Mouse (Mus musculus) T-helper 2 cell (primary cell): ENCODE results near the gene Mrpl12.

ENCODE experiments used
- in situ Hi-C: fragments of 300-600 bp; cut with MboI, MseI; formaldehyde crosslinking; loops from one replicate; pipeline ENCODE4 v1.15.1; 2025; ENCODE audit warnings: high pct_unique_total_duplicates

The Mrpl12 gene

GRCm38 (mm10) chr11:120472052-120472451, 12.4 kb upstream of the Mrpl12 start:
- in situ Hi-C loops: no loop called here

- in situ Hi-C loops: no loop called here
Measured at GRCm38 (mm10) chr11:120483448-120483934, 922 bp upstream of the Mrpl12 start.

GRCm38 (mm10) chr11:120485251-120485650, 838 bp downstream of the Mrpl12 start:
- in situ Hi-C loops: no loop called here

- in situ Hi-C loops: no loop called here
Measured at GRCm38 (mm10) chr11:120488516-120488915, 4.1 kb downstream of the Mrpl12 start.

GRCm38 (mm10) chr11:120489054-120489761, 4.8 kb downstream of the Mrpl12 start:
- in situ Hi-C loops: no loop called here

- in situ Hi-C loops: no loop called here
Measured at GRCm38 (mm10) chr11:120490291-120491046, 6.1 kb downstream of the Mrpl12 start.

GRCm38 (mm10) chr11:120491317-120492023, 7.1 kb downstream of the Mrpl12 start, which contains the start of gene Slc25a10:
Slc25a10 (plus strand) TSS chr11:120491840.
- in situ Hi-C loops: no loop called here

- in situ Hi-C loops: no loop called here
Measured at GRCm38 (mm10) chr11:120492024-120492877, 7.8 kb downstream of the Mrpl12 start.

- in situ Hi-C loops: no loop called here
Measured at GRCm38 (mm10) chr11:120492878-120493203, 8.4 kb downstream of the Mrpl12 start.

GRCm38 (mm10) chr11:120493351-120493750, 8.9 kb downstream of the Mrpl12 start:
- in situ Hi-C loops: no loop called here

- in situ Hi-C loops: no loop called here
Measured at GRCm38 (mm10) chr11:120493911-120494310, 9.5 kb downstream of the Mrpl12 start.

- in situ Hi-C loops: no loop called here
Measured at GRCm38 (mm10) chr11:120497436-120497835, 13.0 kb downstream of the Mrpl12 start.

GRCm38 (mm10) chr11:120498226-120498625, 13.8 kb downstream of the Mrpl12 start:
- in situ Hi-C loops: no loop called here

GRCm38 (mm10) chr11:120498891-120499290, 14.5 kb downstream of the Mrpl12 start:
- in situ Hi-C loops: no loop called here

- in situ Hi-C loops: no loop called here
Measured at GRCm38 (mm10) chr11:120499894-120500293, 15.5 kb downstream of the Mrpl12 start.

GRCm38 (mm10) chr11:120500357-120500756, 15.9 kb downstream of the Mrpl12 start:
- in situ Hi-C loops: no loop called here

- in situ Hi-C loops: no loop called here
Measured at GRCm38 (mm10) chr11:120501018-120501417, 16.6 kb downstream of the Mrpl12 start.

- in situ Hi-C loops: no loop called here
Measured at GRCm38 (mm10) chr11:120501701-120502100, 17.3 kb downstream of the Mrpl12 start.

GRCm38 (mm10) chr11:120505661-120506060, 21.2 kb downstream of the Mrpl12 start:
- in situ Hi-C loops: no loop called here

GRCm38 (mm10) chr11:120506899-120507298, 22.5 kb downstream of the Mrpl12 start:
- in situ Hi-C loops: no loop called here

- in situ Hi-C loops: no loop called here
Measured at GRCm38 (mm10) chr11:120507611-120508289, 23.3 kb downstream of the Mrpl12 start.
